Mouse (Mus musculus): ENCODE measurements around the gene 2310022A10Rik.

The 2310022A10Rik gene

DNA sequence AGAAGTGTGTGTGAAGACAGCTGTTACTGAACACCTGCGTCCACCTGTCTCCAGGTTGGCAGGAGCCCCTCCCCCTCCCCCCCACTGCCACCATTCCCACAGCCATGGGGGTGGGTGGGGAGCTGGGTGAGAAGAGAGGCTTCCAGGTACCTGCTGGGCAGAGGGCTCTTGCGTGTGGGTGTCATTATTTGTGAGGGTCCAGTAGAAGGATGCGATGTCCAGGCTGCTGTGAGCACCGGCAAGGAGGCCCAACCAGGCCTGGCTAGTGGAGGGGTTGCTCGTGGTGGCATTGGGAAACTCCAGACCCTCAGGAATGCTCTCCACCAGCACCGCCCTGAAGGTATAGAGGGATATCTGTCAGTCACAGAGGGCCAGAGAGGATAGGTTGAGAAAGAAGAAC lies 12.1 kb upstream of the 2310022A10Rik start:
- DNase-seq (ENCODE audit: inconsistent ontology term): no peak

DNA sequence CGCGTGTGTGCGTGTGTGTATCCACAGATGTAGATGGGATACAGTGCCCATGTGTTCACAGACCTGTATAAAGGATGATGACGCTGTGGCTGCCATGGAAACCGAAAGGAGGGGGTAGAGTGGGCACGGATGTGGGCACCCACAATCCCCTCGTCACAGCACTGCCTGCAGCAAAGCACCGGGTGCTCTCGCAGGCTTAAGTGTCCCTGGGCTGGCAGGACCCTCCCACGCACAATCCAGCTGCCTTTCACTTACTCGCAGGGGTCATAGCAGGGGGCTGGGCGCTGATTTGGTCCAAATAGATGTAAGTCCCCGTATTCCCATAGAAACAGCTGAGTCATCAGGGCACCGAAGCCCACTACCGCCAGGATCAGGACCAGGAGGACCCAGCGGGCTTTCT lies 11.6 kb upstream of the 2310022A10Rik start:
- DNase-seq (ENCODE audit: inconsistent ontology term): no peak

DNA sequence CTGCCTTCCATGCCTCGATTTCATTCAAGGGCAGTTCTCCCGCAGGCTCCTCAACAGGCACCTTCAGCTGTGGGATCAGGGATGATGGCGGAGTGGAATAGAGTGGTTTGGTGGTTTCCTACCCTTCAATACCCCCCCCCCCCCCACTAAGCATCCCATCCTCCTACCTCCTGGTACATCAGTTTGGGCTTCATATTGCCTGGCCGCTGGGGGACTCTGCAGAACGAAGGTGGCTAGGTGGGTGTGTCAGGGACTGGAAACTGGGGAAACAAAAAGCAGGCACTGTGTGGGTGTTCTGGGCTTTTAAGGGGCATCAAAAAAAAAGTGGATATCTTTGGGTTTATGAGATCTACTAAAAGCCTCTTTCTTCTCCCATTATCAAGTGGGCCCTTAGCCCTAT lies 11.1 kb upstream of the 2310022A10Rik start:
- DNase-seq (ENCODE audit: inconsistent ontology term): no peak

DNA sequence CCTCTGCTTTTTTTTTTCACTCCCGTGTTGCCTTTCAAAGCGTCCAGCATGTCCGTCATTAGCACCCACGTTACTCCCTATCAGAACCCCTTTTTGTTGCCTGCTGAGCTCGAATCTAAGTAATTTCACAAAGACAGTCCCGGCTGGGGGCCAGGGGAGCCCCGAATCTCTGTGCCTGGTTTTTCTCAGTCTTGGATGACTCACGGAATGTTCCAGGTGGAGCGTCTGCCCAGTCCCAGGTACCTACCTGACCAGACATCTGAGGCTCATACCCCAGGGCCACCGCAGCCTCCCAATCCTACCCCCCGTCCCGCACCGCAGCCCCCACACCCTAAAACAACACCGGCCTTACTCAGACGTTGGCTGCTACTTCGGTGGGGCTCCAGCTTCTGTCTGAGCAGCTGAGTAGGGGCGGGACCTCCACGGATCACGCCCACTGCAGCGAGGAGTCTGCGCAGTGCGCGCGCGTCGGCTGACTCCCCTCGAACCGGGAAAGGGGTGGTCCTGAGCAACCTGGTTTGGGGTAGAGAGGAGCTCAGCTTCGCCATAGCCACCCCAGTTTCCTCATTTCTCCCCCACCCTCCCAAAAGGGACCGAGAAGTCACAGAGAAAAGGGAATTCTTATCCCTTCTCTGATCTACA lies 10.5 kb upstream of the 2310022A10Rik start:
- peak; percentile 79 for DNase-seq (ENCODE audit: inconsistent ontology term)

DNA sequence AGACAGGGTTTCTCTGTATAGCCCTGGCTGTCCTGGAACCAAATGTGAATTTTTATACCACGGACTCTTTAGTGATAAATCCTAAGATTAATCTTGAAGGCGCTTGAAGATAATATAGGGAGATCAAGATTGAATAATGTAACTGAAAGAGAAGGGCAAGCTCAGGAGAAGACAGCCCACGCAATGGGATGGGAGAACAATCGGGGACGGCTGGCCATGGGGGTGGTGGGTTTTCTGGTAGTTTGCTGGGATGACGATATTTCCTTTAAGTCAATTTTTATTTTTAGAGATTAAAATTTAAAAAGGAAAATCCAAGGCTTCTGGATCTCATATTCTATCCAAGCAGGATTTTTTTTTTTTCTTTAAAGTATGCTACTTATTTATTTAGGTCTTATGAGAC lies 10.0 kb upstream of the 2310022A10Rik start:
- DNase-seq (ENCODE audit: inconsistent ontology term): peak; percentile 3

DNA sequence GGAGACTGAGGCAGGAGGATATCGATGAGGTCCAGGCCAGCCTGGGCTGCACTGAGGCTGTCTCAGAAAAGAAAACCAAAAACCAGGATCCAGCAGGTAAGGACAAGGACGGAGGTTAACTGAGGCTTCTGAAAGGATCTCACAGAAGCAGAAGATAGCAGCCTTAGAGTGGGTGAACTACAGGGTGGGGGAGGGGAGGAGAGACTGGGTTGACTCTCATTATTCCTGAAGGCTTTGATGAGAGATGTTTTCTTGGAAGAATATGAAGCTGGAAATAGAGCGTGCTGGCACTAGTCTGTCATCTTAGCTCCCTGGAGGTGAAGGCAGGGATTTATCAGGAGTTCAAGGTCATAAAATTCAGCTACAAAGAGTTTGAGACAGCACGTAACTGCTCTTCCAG lies 9.2 kb upstream of the 2310022A10Rik start:
- DNase-seq (ENCODE audit: inconsistent ontology term): no peak

DNA sequence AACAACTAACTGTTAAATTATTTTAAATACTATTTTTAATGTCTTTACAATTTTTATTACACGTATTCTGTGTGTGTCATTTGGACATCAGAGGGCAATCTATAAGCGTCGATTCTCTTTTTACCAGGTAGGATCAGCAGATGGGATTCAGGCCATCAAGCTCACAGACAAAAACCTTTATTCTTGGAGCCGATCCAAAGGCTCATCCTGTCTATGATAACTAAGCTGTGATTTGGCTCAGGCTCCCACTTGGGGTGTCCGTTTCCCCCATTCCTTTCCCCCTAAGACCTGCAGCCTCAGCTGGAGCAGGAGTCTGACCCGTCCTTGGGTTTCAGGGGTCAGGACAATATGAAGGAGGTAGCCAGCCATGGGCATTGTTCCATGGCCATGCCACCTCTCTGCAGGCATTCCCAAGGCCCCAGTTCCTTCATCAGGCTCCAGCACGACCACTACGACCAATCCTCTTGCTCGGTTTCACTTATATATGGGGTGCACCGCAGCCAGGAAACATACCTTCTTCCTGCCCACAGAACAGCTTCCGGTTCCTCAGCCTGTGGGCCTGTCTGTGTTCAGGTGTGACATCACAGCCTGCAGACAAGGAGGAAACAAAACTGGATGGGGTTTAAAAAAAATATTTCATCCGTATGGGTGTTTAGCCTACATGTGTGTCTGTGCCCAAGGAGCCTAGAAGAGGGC lies 8.2 kb upstream of the 2310022A10Rik start:
- no peak for DNase-seq (ENCODE audit: inconsistent ontology term)

DNA sequence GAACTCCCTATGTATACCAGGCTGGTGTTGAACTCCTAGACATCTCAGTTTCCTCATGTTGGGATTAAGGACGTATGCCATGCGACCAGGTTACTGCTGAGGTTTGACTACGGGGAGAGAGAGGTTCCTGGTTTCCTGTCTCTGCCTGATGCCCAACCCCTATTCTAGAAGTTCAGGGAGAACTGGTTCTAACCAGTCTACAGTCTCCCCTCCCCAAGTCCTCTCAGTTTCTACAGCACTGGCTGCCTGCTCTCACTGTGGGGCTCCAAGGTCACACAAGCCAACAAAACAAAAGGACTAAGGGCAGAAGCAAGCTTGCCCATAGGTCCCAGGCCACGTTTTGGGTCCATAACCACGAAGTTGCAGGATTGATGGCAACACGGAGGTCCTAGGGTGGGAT lies 3.4 kb upstream of the 2310022A10Rik start:
- no peak for DNase-seq (ENCODE audit: inconsistent ontology term)

DNA sequence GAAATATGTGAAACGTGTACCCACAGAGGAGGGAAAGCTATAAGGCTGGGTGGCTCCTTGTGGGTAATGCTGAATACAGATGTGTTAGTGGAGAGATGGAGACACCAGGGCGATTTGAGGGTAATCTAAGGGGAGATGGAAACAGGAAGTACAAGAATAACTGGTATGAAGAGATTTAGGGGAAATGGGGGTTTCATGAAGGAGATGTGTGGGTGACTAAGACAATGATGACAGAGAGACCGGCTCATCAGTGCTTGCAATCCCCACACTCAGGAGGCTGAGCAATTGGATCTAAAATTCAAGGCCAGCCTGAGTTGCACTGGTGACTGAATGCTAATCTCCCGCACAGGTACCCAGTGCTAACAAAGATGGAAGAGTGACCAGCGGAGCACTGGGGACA lies 963 bp upstream of the 2310022A10Rik start:
- DNase-seq (ENCODE audit: inconsistent ontology term): no peak

DNA sequence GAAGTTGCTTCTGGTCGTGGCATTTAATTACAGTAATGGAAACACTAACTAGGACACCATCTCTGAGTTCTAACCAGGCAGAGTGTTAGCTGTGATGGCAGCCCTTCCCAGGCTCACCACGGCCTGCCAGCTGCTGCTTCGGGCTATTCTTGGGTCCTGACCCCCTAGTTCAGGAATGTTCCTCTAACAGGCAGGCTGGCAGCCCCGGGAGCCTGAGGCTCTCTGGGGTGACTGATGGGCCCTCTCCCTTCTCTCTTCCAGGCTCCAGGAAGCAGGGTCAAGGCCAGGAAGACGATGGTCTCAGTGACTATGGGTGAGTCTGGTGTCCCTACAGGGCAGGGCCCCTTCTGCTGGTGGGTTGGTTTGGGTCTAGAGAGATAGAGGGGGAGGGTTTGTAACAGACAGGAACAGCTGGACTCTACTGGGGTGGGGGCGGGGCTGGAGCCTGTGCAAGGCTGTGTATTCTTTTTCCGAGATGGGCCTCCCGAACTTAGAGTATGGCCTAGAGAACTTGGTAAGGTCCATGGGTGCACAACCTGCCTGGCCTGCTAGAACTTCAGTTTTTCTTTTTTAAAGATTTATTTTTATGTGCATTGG lies 7.4 kb downstream of the 2310022A10Rik start:
- DNase-seq (ENCODE audit: inconsistent ontology term): no peak

DNA sequence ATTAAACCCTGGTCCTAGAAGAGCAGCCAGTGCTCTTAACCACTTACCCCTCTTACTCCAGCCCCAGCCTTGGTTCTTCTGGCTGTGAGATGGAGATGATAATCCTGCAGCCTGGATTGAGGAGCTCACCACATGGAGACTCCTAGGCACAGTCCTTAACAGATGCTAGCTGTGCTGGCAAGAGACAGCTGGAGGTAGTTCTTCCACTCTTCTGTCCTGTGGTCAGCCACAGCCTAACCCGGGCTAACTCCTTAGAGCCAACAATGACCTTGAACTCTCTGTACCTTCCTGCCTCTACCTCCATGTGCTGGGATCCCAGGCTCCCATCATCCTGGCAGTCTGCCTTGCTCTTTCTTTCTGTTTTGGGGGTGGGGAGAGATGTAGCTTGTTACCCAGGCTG lies 7.9 kb downstream of the 2310022A10Rik start:
- DNase-seq (ENCODE audit: inconsistent ontology term): no peak

DNA sequence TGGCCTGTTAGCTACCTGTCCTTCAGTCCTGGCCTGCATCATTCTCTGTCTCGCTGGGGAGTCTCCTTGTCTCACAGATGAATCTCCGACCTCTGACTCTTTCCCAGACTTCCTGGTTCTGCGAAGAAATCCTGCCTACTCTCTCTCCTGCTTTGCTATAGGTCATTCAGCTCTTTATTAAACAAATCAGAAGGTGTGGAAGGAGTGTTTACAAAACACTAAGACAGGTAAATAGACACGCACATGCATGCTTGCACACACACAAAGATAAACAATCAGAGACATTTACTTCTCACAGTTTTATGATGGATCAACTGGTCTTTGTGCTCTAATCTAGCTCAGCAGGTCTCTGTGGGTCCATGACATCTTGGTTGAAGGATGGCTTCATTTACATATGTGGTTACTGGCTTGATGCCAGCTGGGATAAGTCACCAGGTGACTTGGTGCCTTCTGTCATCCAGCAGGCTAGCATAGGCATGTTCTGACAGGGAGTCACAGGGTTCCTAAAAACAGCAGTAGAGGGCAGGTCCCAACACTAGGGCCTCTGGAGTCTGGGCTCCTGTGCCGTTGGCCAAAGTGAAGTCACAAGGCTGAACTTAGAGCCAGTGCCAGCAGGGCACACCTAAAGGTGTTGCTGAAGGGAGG lies 16.7 kb downstream of the 2310022A10Rik start:
- no peak for DNase-seq (ENCODE audit: inconsistent ontology term)

DNA sequence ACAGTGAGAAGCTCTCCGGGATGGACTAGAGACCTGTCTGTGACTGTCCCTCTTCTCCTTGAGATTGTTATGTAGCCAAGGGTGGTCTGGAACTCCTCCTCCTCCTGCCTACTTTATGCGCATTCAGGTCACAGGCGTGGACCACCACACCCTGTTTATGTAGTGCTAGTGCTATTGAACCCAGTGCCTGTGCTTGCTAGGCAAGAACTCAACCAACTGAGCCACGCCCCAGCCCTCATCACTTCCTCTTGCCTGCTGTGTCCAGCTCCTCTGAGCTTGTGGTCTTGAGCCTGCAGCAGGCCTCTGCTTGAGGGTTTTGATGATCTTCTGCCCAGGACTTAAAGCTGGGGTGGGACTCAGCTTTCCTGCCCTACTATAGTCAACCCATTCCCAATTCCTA lies 19.1 kb downstream of the 2310022A10Rik start:
- no peak for DNase-seq (ENCODE audit: inconsistent ontology term)

DNA sequence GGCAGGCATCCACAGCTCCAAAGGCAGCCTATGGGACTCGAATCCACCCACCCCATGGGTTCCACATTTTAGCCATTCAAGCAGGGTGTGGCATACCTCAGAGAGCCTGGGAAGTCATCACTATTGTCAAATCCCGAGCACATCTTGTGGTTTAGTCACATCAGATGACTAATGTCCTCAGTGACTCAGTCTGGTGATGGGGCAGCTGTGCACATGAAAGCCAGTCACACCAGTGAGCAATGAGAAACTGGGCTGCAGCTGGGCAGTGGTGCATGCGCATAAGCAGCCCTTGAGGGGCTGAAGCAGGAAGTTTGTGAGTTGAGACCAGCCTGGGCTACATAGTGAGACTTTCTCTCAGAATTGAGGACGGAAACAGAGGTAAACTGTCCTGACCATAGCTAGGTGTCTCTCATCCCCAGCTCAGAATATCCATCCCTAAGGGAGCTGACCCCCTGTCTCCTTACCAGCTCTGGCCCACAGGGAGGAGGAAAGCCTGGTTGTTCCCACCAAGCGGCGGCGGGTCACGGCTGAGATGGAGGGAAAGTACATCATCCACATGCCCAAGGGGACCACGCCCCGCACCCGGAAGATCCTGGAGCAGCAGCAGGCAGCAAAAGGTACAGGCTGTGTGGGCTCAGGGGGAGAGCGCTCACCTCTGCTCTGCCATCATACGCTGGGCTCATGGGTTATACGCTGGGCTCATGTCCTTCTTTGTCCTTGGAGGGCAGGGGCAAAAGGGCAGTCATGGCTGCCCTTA lies 21.3 kb downstream of the 2310022A10Rik start:
- DNase-seq (ENCODE audit: inconsistent ontology term): peak; percentile 50

DNA sequence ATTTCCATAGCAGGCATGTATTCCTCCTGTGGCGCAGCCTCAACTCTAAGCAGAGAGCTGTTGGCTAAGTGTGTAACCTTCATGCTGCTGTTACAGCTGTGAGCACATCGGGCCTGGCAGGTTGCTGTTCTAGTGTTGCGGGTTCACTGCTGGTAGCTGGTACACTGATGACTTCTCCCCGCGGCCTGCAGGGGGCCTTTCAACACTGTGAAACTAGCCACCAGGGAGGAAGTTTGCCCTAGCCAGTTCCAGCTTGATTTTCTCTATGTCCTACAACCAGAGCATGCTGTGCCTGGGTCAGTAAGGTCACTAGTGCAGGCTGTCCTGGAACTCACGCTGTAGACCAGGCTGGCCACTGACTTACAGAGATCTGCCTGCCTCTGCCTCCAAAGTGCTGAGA lies 23.9 kb downstream of the 2310022A10Rik start:
- no peak for DNase-seq (ENCODE audit: inconsistent ontology term)

DNA sequence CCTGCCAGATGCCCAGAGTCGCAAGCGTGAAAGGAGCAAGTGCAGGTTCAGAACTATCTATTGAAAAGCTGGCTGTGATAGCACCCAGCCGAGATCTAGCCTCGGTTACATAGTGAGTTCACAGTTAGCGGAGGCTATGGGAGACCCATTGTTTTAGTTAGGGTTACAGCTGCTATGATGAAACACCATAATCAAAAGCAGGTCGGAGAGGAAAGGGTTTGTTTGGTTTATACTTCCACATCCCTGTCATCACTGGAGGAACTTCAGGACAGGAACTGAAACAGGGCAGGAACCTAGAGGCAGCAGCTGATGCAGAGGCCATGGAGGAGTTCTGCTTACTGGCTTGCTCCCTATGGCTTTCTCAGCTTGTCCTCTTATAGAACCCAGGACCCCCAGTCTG lies 24.6 kb downstream of the 2310022A10Rik start:
- DNase-seq (ENCODE audit: inconsistent ontology term): no peak

DNA sequence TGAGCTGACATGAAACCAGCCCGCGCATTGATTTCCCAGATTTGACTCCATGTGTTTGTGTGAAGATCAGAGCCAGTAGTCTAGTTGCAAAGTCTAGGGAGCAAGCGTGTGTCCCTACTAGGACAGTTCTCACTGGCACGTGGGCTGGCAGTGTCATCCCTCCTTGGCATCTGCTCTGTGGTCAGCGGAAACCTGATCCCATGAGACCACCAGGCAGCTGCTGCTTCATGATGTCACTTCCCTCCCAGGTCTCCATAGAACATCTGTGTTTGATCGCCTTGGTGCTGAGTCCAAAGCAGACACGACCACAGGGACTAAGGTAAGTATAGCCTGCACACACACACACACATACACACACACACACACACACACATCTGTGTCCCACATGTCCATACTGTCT lies 25.4 kb downstream of the 2310022A10Rik start:
- no peak for DNase-seq (ENCODE audit: inconsistent ontology term)

DNA sequence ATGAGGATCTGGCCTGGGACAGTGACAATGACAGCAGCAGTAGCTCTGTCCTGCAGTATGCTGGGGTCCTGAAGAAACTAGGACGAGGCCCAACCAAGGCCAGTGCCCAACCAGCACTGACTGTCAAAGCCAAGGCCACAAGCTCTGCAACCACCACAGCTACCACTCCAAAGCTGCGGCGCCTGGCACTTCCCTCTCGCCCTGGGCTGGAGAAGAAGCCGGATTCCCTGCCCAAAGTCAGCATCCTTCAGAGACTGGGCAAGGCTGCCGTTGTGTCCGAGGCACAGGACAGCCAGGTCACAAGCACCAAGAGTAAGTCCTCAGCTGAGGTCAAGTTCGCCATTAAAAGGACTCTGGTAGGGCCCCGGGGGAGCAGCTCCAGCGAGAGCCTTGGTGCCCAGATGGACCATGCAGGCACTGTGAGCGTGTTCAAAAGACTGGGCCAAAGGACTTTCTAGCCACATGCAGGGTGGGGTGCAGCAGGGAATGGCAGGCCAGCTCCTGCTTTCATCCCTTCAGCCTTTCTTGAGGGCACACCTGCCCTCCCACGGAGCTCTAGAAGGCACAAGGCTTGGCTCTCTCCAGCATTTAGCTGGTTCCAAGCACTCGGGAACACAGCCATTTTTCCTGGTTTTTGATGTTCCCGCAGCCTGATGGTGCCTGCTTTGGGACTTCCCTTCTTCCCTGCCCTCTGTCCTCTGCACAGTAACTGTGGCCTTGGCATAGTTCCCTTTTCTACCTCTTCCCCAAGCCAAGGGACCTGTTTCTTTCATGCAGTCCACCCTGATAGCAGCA lies 27.5 kb downstream of the 2310022A10Rik start:
- DNase-seq (ENCODE audit: inconsistent ontology term): no peak

DNA sequence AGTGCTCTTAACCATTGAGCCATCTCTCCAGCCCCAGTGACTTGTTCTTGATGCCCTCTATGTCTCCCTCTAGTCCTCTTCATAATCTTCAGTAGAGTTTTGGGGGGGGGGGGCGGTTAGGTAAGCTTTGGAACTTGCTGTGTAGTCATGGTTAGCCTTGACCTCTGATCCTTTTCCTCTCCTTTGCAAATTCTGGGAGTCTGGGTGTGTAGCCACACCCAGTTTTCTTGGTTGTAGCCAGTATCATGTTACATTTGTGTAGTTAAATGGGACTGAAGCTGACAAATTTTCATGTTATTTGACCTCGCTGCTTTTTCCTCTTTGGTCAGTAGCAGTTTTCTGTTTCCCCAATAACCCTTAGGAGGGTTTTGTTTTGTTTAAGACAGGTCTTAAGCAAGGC lies 33.8 kb downstream of the 2310022A10Rik start:
- DNase-seq (ENCODE audit: inconsistent ontology term): no peak

DNA sequence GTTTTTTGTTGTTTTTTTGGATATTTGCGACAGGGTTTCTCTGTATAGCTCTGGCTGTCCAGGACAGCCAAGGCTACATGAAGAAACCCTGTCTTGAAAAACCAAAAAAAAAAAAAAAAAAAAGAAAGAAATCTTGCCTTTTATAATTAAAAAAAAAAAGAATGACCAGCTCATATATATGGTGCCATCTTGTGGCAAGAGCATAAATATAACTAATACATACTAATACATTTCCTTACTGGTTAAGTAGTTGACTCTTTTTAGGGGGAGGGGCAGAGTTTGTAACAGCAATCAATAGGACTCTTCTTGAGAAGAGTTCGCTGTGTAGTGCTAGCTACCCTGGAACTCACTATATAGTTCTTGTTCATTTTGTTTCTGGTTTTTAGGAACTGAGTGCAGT lies 34.7 kb downstream of the 2310022A10Rik start:
- DNase-seq (ENCODE audit: inconsistent ontology term): no peak

DNA sequence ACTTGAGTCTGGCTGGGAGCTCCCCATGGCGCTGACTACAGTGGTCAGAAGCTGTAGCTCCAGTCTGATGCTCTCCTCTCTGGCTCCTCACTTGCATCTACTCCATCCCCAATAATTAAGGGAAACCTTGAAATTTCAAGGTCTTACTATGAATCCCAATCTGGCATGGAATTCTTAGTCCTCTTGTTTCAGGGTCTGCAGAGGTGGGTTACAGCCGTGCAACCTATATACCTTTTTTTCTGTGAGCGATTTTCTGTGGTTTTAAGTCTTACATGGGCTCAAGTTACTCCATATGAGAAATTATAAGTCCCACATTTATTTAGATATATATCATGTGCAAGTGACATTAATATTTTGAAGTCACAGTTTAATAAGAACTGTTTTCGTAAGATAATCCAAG lies 37.1 kb downstream of the 2310022A10Rik start:
- DNase-seq (ENCODE audit: inconsistent ontology term): no peak
